Mouse (Mus musculus): ENCODE results near the gene Ewsr1.

DNA sequence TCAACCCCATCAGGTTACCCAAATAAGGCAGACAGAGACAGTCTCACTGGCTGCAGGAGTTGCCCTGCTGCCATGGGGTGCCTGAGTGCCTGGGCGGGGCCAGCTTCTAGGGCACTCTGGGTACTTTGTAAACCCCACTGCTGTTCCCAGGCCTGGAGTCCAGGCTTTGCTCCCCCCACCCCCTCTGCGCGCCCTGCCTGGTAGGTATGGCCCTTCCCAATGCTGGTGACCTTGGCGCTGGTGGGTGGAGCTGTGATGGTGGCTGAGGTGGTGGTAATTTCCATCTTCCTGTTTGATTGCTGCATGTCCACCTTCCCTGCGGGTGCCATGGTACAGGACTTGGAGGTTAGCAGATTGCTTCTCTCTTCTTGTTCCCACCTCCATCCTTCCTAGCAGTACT lies 58.5 kb downstream of the Ewsr1 start:
- TF ChIP-seq CTCF (IDR thresholded peaks at IDR 0.05; ENCODE audit: control insufficient read depth, insufficient read depth, insufficient read length) (no peak), MAX (IDR thresholded peaks at IDR 0.05) (no peak), MYOD1 (IDR thresholded peaks at IDR 0.05; ENCODE audit: control insufficient read depth, insufficient read length, low read depth) (no peak), CEBPB (IDR thresholded peaks at IDR 0.05; ENCODE audit: low read depth) (no peak), USF1 (IDR thresholded peaks at IDR 0.05; ENCODE audit: low read depth) (no peak), MYOG (IDR thresholded peaks at IDR 0.05; ENCODE audit: control insufficient read depth, extremely low read depth, insufficient read length) (no peak)

Data from C2C12 (cell line).